Mouse (Mus musculus): ENCODE data around the gene Ptp4a2.

The Ptp4a2 gene

GRCm38 (mm10) chr4:129795861-129796260 lies 15.2 kb upstream of the Ptp4a2 start:
- in situ Hi-C loops (cut with MboI) = no loop called here

GRCm38 (mm10) chr4:129797985-129798384 lies 13.0 kb upstream of the Ptp4a2 start:
- in situ Hi-C loops (cut with MboI) = no loop called here

DNA sequence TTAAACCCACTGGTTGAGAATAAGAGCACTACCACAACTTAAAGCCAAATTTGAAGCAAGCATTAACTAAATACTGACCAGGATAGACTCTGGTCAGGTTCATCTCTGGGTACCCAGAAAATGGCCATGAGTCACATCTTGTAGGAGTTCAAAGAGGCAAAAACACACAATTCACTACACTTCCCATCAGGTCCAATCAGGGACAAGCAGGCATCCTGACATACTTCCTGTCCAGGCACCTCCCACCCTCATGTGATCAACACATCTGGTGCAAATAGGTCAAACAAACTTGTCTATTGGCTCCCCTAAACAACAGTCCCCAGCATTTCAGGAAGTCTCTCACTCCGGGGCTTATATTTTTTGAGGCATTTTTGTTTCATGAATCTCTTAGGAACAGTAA lies 7.7 kb upstream of the Ptp4a2 start:
- in situ Hi-C loops (cut with MboI) = no loop called here

- in situ Hi-C loops (cut with MboI) = no loop called here
Observed at GRCm38 (mm10) chr4:129805059-129805458, 6.0 kb upstream of the Ptp4a2 start.

DNA sequence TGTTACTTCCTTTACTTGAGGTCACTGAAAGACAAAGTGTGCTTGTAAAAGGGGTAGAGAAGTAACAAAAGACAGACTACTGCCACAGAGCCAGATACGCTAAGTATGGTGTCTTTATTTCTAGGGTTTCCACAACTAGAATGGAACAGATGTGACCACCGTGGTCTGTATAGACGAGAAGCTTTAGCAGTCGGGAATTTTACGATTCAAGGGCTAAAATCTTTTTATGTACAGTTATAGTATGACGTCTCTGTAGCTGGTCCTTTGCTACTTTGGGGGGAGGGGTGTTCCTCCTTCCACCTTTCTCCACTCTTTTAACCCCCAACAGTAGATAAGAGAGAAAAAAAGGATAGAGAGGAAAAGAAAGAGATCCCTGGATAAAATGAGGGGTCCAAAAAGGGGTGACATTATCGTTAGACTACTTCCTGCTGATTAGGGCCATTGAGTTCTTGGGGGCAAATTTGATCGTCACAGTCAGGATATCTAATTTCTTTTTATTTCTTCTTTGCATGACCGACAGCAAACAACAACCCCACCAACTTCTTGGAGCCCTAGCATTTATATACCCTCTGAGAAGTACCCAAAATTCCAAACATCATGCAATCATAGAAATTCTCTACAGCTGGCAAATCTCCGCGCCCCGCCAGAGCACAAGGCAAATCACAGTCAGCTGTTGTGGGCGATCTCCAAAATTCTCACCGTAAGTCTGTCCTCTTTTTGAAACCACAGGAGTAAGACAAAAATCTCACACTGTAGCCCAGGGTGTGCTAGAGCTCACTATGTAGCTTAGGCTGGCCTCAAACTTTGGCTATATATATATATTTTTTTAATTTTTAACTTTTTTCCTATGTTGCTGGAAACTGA lies 818 bp downstream of the Ptp4a2 start:
- in situ Hi-C loops (cut with MboI) = no loop called here

DNA sequence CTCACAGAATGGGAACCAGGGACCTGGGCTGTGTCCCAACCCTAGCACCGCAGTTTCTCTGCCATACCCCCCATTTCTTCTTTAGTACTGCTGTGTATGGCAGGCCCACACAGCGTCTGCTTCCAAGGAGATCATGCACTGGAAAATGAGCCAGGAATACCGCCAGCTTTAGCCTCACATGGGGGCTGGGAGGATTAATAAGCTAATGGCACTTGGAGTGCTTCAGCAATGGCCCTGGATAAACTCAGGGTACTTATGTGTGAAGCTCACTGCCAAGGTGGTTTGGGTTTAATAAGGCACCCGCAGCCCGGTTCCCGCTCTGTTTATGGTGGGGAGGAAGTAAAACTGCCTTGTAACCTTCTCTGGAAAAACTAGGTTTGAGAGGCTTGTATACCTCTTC lies 6.6 kb downstream of the Ptp4a2 start:
- in situ Hi-C loops (cut with MboI) = no loop called here

DNA sequence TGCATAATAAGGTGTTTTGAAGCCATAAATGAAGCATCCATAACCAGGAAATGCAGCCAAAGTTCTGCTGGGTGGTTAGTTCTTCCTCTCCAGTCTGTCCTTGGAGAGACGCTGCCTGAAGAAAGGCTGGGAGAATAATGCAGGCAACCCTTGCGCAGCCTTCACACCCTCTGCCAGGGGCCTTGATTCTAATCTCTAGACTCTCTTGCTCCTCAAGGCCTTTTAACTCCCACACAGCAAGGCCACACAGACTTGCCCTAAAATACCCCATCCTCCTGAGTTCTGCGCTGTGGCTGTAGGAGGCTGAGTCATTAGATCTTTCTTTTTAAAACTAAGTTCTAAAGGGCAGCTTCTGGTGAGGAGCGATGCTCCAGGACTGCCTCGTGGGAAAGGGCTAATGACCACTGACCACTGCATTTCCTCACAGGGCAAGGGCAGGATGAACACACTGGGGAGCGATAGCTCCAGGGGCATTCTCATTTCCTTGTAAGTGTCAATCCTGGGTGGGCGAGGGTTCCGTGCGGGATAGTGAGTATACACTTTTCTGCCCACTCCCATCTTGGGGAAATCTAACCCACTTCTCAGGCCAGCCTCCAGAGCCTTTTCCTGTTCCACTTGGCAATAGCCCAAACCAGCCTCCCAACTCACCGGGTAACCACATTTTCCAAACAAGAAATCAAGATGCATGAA lies 7.6 kb downstream of the Ptp4a2 start:
- in situ Hi-C loops (cut with MboI) = no loop called here

- in situ Hi-C loops (cut with MboI) = no loop called here
Observed at GRCm38 (mm10) chr4:129819712-129820336, 8.8 kb downstream of the Ptp4a2 start.

DNA sequence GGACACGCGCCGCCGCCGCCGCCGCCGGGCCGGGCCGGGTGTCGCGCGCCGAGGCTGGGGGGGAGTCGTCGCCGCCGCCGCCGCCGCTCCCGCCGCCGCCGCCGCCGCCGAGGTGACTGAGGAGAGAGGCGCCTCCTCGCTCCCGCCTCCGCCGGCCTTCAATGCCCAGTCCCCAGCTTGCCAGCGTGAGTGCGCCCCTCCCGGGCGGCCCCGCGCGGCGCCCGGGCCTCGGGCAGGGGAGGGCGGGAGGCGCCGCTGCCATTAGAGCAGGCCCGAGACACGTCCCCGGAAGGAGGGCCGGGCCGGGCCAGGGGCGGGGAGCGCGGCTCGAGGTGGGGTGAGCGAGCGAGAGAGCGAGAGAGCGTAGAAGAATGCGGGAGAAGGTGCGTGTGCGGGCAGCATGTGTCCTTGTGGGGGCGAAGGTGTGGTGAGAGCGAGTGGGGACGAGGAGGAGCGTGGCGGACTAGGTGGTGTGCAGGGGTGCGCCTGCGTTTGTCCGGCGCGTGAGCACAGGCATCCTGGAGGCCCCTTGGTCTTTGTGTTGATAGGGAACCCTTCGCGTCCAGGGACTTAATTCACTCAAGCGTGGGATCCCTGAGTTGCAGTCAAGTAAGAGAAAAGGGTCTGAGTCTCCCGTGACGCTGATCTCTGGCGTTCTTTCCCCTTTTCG lies 9.5 kb downstream of the Ptp4a2 start:
- in situ Hi-C loops (cut with MboI) = no loop called here

DNA sequence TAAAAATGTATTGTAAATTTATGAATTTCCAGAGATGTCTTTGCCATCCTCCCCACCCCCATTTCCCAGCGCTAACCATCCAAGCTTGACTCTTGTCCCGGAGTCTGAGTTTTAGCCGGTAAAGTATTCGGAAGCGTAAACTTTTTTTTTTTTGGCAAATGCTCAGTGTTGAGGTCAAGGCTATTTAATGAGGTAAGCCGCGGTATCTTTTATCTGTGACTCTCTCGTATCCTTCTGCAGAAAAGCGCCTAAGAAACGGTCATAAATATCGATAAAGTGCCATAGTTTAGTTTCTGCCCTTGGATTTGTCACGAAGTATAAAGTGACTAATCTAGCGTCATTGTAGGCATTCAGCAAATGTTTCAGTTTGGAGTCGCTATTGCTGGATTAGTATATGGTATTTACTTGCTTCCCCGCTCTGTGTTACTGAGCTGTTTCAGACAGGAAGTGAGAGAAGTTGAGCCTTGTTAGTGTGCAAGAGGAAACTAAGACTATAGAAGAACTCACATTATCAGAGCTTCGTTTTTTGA lies 10.1 kb downstream of the Ptp4a2 start:
- in situ Hi-C loops (cut with MboI) = no loop called here

DNA sequence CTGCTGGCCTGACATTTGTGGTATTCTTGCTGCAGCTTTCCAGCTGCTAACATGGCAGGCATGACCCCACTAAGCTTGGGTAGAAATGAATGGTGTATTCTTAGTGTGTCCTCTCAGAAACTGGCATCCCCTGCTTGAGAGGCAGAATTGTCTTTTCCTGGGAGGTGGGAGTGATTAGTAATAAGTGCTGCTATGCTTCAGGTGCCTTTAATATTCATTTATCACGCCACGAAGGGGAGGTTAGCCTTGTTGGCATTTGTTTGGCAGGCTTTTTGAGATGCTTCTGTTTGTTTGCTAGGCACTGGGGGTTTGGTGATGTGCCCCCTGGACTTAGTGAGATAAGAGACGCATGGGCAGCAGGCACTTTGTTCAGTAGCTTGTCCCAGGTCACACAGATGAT lies 11.3 kb downstream of the Ptp4a2 start:
- in situ Hi-C loops (cut with MboI) = no loop called here

GRCm38 (mm10) chr4:129823216-129823810 lies 12.3 kb downstream of the Ptp4a2 start:
- in situ Hi-C loops (cut with MboI) = no loop called here

DNA sequence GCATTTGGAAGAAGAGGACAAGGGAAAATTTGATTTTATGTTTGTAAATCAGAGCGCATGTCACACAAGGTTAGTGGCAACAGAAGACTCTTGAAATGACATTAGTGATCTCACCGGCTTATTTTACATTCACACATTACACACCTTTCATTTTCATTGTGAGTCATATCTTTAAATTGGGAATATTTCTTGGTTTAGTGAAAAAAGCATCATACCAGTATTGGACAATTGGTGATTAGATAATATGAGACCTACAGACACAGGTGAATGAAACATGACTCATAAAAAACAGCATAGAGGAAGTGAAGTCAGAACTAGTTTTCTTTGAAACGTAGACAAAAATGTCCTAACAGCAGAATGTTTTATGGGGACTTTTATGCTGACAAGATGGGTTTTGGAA lies 16.6 kb downstream of the Ptp4a2 start:
- in situ Hi-C loops (cut with MboI) = no loop called here

DNA sequence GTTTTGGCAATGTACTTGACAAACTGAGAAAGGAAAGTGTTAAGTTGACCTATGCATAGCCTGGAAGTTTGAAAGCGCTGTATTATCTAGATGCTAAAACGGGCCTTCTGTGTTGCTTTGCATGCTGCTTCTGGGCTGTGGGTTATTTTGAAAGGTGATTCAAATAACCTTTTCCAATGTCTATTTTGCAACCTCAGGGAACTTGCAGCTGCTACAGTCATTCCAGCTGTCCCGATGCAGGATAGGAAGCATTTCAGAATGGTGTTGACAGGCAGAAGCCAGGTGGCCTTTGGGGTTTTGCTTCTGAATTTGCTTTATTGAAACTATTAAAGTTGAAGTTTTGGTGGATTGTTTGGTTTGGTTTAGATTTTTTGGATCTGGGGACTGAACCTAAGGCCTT lies 17.1 kb downstream of the Ptp4a2 start:
- in situ Hi-C loops (cut with MboI) = no loop called here

- in situ Hi-C loops (cut with MboI) = no loop called here
Observed at GRCm38 (mm10) chr4:129829799-129830198, 18.8 kb downstream of the Ptp4a2 start.

DNA sequence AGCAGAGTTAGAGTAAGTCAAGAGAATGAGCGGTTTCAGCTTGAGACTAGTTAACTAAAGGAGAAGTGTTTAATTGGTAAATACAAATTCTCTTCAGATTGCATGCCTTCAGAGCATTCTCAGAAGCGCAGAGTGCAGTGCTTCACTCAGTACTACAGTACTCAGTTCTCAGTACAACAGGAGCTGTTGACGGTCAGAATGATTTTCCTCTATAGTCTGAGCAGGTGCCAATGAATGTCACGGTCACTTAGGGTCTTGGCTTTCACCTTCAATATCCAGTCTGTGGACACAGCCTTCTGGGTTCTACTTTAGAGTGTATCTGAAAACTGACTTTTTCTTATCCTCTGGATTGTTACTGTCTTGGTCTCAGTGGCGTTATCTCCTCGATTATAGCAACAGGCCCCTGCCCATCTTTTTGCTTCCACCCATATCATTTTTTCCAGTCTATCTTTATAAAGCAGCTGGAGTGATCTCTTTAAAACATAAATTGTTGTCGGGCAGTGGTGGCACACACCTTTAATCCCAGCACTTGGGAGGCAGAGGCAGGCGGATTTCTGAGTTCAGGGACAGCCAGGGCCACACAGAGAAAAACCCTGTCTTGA lies 19.4 kb downstream of the Ptp4a2 start:
- in situ Hi-C loops (cut with MboI) = no loop called here

DNA sequence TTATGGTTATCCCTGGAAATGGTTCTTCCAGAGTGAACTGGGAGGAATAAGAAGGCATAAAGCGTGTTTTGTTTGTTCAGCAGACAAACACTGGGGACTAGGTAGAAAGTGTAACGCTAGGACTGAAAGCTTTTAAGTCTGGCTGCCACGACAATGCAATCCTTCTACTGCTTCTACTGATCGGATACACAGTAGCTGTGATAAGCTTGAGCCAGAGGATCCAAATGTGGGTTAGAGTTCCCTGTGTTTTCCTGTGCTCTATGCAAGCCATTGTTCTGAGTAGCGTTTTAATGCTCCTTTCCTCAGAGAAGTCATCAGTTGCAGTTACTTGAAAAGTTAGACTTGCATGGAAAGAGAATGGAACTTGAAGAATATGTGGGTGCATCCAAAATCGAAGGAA lies 23.6 kb downstream of the Ptp4a2 start:
- in situ Hi-C loops (cut with MboI) = no loop called here

DNA sequence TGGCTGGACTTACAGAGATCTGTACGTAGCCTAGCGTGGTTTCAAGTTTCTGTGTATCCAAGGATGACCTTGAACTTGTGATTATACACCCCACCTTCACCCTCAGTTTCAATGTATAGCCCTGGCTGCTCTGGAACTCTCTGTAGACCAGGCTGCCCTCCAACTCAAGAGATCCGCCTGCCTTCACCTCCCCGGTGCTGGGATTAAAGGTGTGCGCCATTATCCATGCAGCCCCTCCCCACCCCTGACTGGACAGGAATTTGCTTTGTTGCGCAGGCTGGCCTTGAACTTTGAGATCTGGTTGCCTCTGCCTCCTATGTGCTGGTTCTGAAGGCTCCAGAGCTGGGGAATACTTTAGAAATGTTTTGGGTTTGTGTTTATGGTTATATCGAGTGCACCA lies 24.3 kb downstream of the Ptp4a2 start:
- in situ Hi-C loops (cut with MboI) = no loop called here

DNA sequence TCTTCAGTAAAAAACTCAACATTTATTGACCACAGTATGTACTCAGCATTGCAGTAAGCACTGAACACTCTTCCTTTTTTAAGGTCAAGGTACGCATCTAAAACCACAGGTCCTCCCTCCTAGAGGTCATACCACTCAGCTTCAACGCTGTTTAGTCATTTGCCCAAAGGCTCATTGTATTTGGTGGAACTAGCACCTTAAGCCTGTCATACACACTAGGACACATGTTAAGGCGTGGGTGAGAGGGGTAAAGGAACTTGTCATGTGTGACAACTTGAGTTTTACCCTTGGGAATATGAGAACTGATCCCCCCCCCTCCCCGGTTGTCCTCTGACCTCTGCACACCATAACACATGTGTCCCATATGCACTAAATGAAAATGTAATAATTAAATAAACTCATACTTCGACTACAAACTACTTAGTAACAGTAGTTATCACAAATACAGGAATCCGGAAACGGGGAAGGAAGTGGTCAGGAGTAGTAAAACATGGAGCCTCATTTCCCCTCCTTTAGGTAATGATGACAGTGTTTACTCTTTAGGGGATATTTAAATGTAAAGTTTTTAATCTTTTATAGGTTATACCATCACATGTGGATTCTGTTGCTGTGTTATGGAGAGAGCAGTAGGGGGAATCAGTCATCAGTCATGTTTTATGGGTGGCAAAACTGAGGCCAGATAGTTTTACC lies 29.0 kb downstream of the Ptp4a2 start:
- in situ Hi-C loops (cut with MboI) = loop anchor here (10.0 kb wide), 1 partner anchor 55 kb away; no protein-coding TSS in a partner anchor

DNA sequence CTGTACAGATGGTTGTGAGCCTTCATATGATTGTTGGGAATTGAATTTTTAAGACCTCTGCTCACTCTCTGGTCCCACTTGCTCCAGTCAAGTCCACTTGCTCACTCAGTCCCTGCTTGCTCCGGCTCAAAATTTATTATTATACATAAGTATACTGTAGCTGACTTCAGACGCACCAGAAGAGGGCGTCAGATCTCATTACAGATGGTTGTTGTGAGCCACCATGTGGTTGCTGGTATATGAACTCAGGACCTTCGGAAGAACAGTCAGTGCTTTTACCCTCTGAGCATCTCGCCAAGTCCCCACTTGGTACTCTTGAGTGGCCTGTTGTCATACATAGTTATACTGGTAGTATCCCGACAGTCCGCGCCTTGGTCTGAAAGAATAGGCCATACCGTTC lies 35.8 kb downstream of the Ptp4a2 start:
- in situ Hi-C loops (cut with MboI) = loop anchor here (10.0 kb wide), 1 partner anchor 62 kb away; no protein-coding TSS in a partner anchor

DNA sequence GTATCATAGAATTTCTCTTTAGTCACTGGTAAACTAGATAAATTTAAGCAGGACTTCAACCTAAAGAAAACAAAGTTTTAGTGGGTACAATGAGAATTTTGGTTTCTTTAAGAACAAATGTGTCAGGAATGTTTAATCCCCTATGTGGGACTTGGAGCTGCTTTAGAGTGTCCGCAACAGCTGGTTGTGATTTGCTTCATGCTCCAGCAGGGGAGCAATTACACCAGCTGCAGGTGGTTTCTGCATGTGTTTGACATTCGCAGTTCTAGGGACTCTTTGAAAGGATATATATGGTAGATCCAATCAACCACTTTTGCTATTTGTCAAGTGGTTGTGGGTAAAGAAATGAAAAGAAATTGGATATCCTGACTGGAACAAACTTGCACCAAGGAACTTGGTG lies 39.5 kb downstream of the Ptp4a2 start:
- in situ Hi-C loops (cut with MboI) = no loop called here

Data from mature B cell (primary cell).